Mouse (Mus musculus) heart, embryonic 11.5 days (tissue): ENCODE measurements around the gene Akr1b10. TPM values are rescaled to one million over a fixed set of nuclear protein-coding genes. Genes with fewer than 3 reads are reported as not detected.

Experiments used
- polyA plus RNA-seq: library from polyadenylated mRNA; unstranded; fragments of >200 nt; fragmentation: Nextera tagmentation; extraction: Ambion mirVana; gene quantifications from 2 replicates; pipeline ENCODE4 v1.2.1, GENCODE M21; 2014

Gene Akr1b10
- polyA plus RNA-seq, 1 experiment from 2014 or later = 63.1 TPM

Other genes starting within 250 kb of the Akr1b10 start
- 44.6 and 50.4 TPM in 2 replicates for gene Slc35b4, start 207.1 kb upstream of the Akr1b10 start, polyA plus RNA-seq
- 205 TPM in 2 replicates for gene Akr1b3, start 66.7 kb upstream of the Akr1b10 start, polyA plus RNA-seq
- gene Akr1b8, start 30.1 kb upstream of the Akr1b10 start, polyA plus RNA-seq = 19.6 and 22.2 TPM in 2 replicates
- 0.44 TPM in 1 of 2 replicates, not detected in the other for gene Akr1b7, start 28.1 kb downstream of the Akr1b10 start, polyA plus RNA-seq
- 57.6 and 58.8 TPM in 2 replicates for gene Bpgm, start 92.0 kb downstream of the Akr1b10 start, polyA plus RNA-seq
- gene Cald1, start 214.3 kb downstream of the Akr1b10 start, polyA plus RNA-seq = 144 and 167 TPM in 2 replicates